Mouse (Mus musculus) ES-Bruce4 (cell line): ENCODE results near the gene Ror2. TPM values are rescaled to one million over a fixed set of nuclear protein-coding genes. Genes with fewer than 3 reads are reported as not detected.

ENCODE experiments used
- H3K27ac ChIP-seq: 2 replicates; pipeline ENCODE4 v1.5.1; 2012; ENCODE audit warnings: low read length, inconsistent platforms; ENCODE audit not compliant: insufficient read depth
- H3K27me3 ChIP-seq: 2 replicates; pipeline ENCODE4 v1.6.1; 2012; ENCODE audit warnings: mild to moderate bottlenecking, low read length, inconsistent platforms; ENCODE audit not compliant: control insufficient read depth, poor library complexity, insufficient read depth, severe bottlenecking
- H3K36me3 ChIP-seq: 2 replicates; pipeline ENCODE4 v1.6.1; 2012; ENCODE audit warnings: inconsistent platforms, mild to moderate bottlenecking, low read length, moderate library complexity; ENCODE audit not compliant: control insufficient read depth, poor library complexity, insufficient read depth, severe bottlenecking
- H3K4me1 ChIP-seq: one replicate; pipeline ENCODE4 v1.8.1; 2011; ENCODE audit warnings: low read length; ENCODE audit not compliant: control insufficient read depth, insufficient read depth
- H3K4me3 ChIP-seq: 2 replicates; pipeline ENCODE4 v1.5.1; 2011; ENCODE audit warnings: low read depth, mild to moderate bottlenecking, low read length
- H3K9ac ChIP-seq: 2 replicates; pipeline ENCODE4 v1.6.1; 2012; ENCODE audit warnings: low read depth, mild to moderate bottlenecking, inconsistent platforms; ENCODE audit not compliant: poor library complexity, severe bottlenecking
- H3K9me3 ChIP-seq: replicated peaks from 2 replicates; pipeline ENCODE4 v1.6.1; 2012; ENCODE audit warnings: mild to moderate bottlenecking, low read length, inconsistent platforms; ENCODE audit not compliant: control insufficient read depth, poor library complexity, insufficient read depth, severe bottlenecking
- CTCF ChIP-seq: IDR thresholded peaks from one replicate; pipeline ENCODE4 v1.8.1; 2011; ENCODE audit warnings: low read depth, low read length
- EP300 ChIP-seq: IDR thresholded peaks from 2 replicates; pipeline ENCODE4 v1.6.1; 2011; ENCODE audit warnings: low read depth, low read length; ENCODE audit not compliant: insufficient read depth
- POLR2A ChIP-seq: IDR thresholded peaks from one replicate; pipeline ENCODE4 v1.8.1; 2011; ENCODE audit warnings: low read length; ENCODE audit not compliant: insufficient read depth
- polyA plus RNA-seq: library from polyadenylated mRNA; stranded (reverse); fragments of >200 nt; gene quantifications from 2 replicates; pipeline ENCODE4 v1.2.4, GENCODE M21; 2011; ENCODE audit warnings: low read depth; ENCODE audit not compliant: missing spikeins, insufficient read depth, insufficient read length

Ror2 gene
- polyA plus RNA-seq, 1 experiment: 23.6 TPM

DNA sequence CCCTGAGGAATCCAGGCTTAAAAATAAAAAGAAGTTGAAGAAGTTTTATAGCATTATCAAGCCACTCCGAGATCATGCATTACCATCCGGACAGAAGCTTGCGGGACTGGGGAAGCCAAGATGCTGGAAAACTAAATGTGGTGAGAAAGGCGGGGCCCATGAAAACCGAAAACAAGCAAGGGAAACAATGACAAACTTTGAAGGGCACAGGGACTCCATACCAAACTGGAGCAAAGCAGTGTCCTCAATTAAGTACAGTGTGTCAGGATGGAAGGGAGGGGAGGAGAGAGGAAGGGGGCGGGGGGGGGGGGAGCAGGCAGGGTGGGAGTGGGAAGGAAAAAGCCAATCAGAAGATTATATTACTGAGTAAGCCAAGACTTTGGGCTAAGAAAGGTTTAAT lies 126.4 kb downstream of the Ror2 start:
- Histone ChIP-seq H3K4me3 (no peak overlapping the region), H3K27me3 (no peaks in the 10 kb centered on the region), H3K9ac (no peak overlapping the region), H3K36me3 (no peaks in the 10 kb centered on the region), H3K27ac (no peak overlapping the region), H3K9me3 (no peaks in the 10 kb centered on the region), H3K4me1 (peaks cover 13% of the 10 kb centered on the region)
- no peak for TF ChIP-seq POLR2A
- no peak for TF ChIP-seq EP300
- TF ChIP-seq CTCF: no peak

DNA sequence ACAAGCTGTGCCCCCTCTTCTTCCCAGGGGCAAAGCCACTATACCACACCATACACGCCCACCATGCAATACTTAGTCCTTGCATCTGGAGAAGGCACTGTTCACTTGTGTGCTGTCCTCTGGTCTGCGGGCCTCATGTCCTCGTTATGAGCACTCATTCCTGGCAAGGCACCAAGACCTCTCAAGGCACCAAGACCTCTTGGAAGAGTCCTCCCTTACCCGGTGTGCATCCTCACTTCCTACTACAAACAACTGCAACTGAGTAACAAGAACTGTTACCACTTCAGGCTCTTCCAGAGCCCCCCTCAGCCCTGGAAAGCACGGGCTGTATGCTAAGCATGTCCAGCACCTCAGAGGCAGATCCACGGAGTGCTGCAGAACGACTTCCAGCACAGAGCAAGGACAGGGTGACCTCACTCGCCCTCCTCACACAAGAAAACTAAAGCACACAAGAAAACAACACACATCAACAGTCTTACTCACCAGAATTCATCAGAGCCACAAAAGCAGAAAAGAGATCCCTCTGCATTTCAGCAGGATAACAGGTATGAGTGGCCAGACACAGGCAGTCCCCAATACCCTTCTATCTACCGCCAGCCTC lies 127.4 kb downstream of the Ror2 start:
- Histone ChIP-seq H3K4me3 (no peak overlapping the region), H3K4me1 (peaks cover 14% of the 10 kb centered on the region), H3K9ac (no peak overlapping the region), H3K27me3 (no peaks in the 10 kb centered on the region), H3K36me3 (no peaks in the 10 kb centered on the region), H3K27ac (no peak overlapping the region), H3K9me3 (no peaks in the 10 kb centered on the region)
- TF ChIP-seq EP300 (no peak), CTCF (no peak), POLR2A (no peak)

DNA sequence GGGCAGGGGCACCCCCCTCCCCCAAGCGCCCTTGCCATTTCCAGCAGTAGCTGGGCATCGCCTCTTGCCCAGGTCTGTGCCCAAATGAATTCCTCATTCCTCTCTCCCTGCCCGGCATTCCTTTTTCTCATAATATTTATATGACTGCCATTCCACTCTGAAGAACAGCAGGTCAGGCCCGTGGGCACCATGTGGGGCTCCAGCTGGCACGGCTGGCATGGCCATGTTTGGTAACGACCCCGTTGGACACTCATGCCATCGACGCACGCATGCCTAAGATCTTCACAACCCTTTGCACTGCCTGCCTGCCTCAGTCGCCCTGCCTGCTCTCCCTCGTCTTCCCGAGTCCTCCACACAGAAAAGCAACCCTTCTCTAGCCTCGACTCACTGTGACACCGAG lies 129.0 kb downstream of the Ror2 start:
- H3K9me3 ChIP-seq: no peaks in the 10 kb centered on the region
- H3K27me3 ChIP-seq: no peaks in the 10 kb centered on the region
- H3K27ac ChIP-seq: no peak overlapping the region
- peaks cover 14% of the 10 kb centered on the region for H3K4me1 ChIP-seq
- H3K4me3 ChIP-seq: no peak overlapping the region
- H3K9ac ChIP-seq: no peak overlapping the region
- no peak for TF ChIP-seq POLR2A
- no peak for TF ChIP-seq EP300
- TF ChIP-seq CTCF: no peak
- no peaks in the 10 kb centered on the region for H3K36me3 ChIP-seq

DNA sequence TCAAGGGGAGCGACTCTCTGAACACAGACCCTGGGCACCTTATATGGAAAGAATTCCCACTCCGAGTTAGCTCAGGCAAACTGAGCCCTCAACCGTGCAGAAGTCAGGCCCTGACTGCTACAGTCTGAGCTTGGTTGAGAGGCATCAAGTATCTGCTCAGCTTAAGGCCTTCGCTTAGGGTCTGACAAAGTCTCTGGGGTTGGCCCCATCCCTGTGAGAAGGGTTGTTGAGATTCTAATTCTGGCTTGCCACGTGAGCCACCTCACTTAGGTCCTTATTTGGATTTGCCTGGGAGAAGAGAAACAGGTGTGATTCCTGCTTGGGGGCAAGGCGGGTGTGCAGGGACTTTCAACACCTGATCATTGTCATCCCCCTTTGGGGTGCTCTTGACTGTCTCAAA lies 129.6 kb downstream of the Ror2 start:
- Histone ChIP-seq H3K27ac (no peak overlapping the region), H3K9me3 (no peaks in the 10 kb centered on the region), H3K36me3 (no peaks in the 10 kb centered on the region), H3K4me1 (peaks cover 14% of the 10 kb centered on the region), H3K27me3 (no peaks in the 10 kb centered on the region), H3K4me3 (no peak overlapping the region), H3K9ac (no peak overlapping the region)
- TF ChIP-seq CTCF (no peak), POLR2A (no peak), EP300 (no peak)

DNA sequence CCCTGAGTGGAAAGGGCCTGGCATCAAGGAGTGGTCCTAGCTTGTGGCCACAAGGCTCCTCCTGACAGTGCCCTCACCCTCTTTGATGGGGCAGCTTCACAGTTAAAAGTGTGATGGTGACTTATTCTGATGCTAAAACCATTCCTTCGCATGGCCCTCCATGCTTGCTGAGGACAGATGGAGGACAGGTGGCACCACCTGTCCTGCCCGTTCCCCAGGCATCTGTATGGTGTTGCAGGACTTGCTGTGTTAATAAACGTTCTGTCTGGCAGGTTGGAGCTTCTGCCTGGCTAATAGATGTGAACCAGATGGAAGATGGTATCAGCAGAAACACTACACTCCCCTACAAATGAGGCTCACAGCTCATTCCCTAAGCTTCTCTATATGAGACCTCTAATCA lies 140.4 kb downstream of the Ror2 start:
- no peak for TF ChIP-seq POLR2A
- no peak for TF ChIP-seq CTCF
- no peak for TF ChIP-seq EP300
- H3K9ac ChIP-seq: no peak overlapping the region
- peaks cover 30% of the 10 kb centered on the region for H3K9me3 ChIP-seq
- H3K4me1 ChIP-seq: no peaks in the 10 kb centered on the region
- no peak overlapping the region for H3K4me3 ChIP-seq
- H3K36me3 ChIP-seq: no peaks in the 10 kb centered on the region
- no peaks in the 10 kb centered on the region for H3K27me3 ChIP-seq
- no peak overlapping the region for H3K27ac ChIP-seq

DNA sequence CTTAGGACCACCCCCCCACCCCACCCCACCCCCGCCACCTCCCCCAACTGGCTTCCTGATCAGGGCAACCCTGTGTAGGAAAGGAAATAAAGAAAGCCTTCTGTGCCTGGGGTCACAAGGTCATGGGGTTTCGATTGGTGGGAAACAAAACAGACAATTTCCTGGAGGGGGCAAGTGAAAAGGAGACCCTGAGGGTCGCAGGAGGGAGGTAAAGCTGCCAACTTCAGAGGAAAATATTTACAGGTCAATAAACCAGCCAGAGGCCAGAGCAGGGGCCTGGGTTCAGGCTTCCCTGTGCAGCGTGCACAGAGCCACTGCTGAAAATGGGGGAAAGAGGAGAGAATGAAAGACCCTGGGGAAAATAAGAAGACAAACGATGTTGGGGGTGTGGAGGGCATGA lies 142.8 kb downstream of the Ror2 start:
- Histone ChIP-seq H3K36me3 (peaks cover 3% of the 10 kb centered on the region), H3K4me1 (no peaks in the 10 kb centered on the region), H3K4me3 (no peak overlapping the region), H3K9ac (no peak overlapping the region), H3K9me3 (peaks cover 35% of the 10 kb centered on the region), H3K27me3 (no peaks in the 10 kb centered on the region), H3K27ac (no peak overlapping the region)
- TF ChIP-seq POLR2A (no peak), EP300 (no peak), CTCF (no peak)
